Mouse (Mus musculus) limb, embryonic 15.5 days (tissue): Measurements from ENCODE around the gene P4ha2. TPM values are rescaled to one million over a fixed set of nuclear protein-coding genes. Genes with fewer than 3 reads are reported as not detected.

Experiments used
- ATAC-seq: fragments of 200-750 bp; cut with Nextera tagmentation; 2 replicates; pipeline ENCODE4 v1.8.0; 2017; ENCODE audit warnings: low read depth, moderate TSS enrichment; ENCODE audit not compliant: insufficient number of reproducible peaks, low FRiP score, low TSS enrichment
- H3K27ac ChIP-seq: fragments of 300-500 bp; sonication (generic); 2 replicates; pipeline ENCODE4 v1.5.1; 2015; ENCODE audit warnings: moderate library complexity, mild to moderate bottlenecking, inconsistent platforms
- H3K27me3 ChIP-seq: fragments of 300-500 bp; sonication (generic); 2 replicates; pipeline ENCODE4 v1.6.1; 2015; ENCODE audit warnings: inconsistent platforms
- H3K36me3 ChIP-seq: fragments of 300-500 bp; sonication (generic); 2 replicates; pipeline ENCODE4 v1.6.1; 2015; ENCODE audit warnings: inconsistent platforms
- H3K4me1 ChIP-seq: fragments of 300-500 bp; sonication (generic); 2 replicates; pipeline ENCODE4 v1.6.1; 2015; ENCODE audit warnings: inconsistent platforms
- H3K4me2 ChIP-seq: fragments of 300-500 bp; sonication (generic); 2 replicates; pipeline ENCODE4 v1.6.1; 2015; ENCODE audit warnings: mild to moderate bottlenecking, inconsistent platforms
- H3K4me3 ChIP-seq: fragments of 300-500 bp; sonication (generic); 2 replicates; pipeline ENCODE4 v1.5.1; 2015; ENCODE audit warnings: mild to moderate bottlenecking, inconsistent platforms
- H3K9ac ChIP-seq: fragments of 300-500 bp; sonication (generic); 2 replicates; pipeline ENCODE4 v1.6.1; 2015; ENCODE audit warnings: inconsistent platforms
- H3K9me3 ChIP-seq: fragments of 300-500 bp; sonication (generic); 2 replicates; pipeline ENCODE4 v1.6.1; 2016; ENCODE audit warnings: inconsistent platforms
- WGBS: fragments of 180-500 bp; shearing (Covaris S2); methylation state at CpG from one replicate; pipeline ENCODE4 v1.1.7; 2015; 5-methylcytosine and 5-hydroxymethylcytosine counted together
- polyA plus RNA-seq: library from polyadenylated mRNA; unstranded; fragments of >200 nt; fragmentation: Nextera tagmentation; extraction: Ambion mirVana; gene quantifications from 2 replicates; pipeline ENCODE4 v1.2.1, GENCODE M21; 2015

P4ha2 gene
- polyA plus RNA-seq, 1 experiment from 2014 or later: 132 TPM

DNA sequence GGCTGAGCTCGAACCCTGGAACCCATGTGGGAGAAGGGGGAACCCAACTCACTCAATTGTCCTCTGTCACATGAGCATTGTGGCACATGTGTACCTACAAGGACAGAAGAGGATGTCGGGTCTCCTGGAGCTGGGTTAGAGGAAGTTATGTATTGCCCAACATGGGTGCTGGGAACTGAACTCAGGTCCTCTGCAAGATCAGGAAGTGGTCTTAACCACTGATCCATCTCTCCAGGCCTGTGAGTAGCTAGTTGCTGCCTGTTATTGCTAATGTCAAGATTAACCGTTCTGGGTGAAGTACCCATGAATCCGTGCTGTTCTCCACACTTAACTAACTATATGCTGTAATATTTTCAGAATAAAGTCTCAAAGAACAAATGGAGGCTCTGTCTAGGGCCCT is 74.3 kb downstream of the P4ha2 start:
- H3K27ac ChIP-seq: no peak overlapping the region
- 90% methylated on average over 4 of the region's 4 CpGs for WGBS
- H3K36me3 ChIP-seq: no peaks in the 10 kb centered on the region
- no peaks in the 10 kb centered on the region for H3K4me1 ChIP-seq
- no peak overlapping the region for H3K9ac ChIP-seq
- no peak overlapping the region for H3K4me3 ChIP-seq
- H3K27me3 ChIP-seq: no peaks in the 10 kb centered on the region
- no peak for ATAC-seq
- H3K4me2 ChIP-seq: no peak overlapping the region
- no peaks in the 10 kb centered on the region for H3K9me3 ChIP-seq

DNA sequence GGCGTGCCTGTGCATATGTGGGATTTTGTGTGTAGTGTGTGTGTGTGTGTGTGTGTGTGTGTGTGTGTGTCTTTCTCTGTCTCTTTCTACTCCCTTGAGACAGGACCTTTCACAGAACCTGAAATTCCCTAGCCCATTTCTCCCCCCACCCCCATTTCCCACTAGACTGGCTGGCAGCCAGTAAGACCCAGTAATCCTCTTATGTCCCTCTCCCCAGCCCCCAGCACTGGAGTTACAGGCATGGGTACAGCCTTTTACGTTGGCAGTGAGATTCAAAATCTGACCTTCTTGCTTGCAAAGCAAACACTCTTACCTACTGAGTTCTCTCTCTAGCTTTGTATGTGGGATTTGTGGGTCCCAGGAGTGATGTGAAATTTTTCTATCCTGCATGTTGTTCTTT is 75.0 kb downstream of the P4ha2 start:
- Histone ChIP-seq H3K4me1 (no peaks in the 10 kb centered on the region), H3K9ac (no peak overlapping the region), H3K27me3 (no peaks in the 10 kb centered on the region), H3K9me3 (no peaks in the 10 kb centered on the region), H3K36me3 (no peaks in the 10 kb centered on the region), H3K27ac (no peak overlapping the region), H3K4me2 (no peak overlapping the region), H3K4me3 (no peak overlapping the region)
- ATAC-seq: no peak
- 68% methylated on average over 2 of the region's 2 CpGs for WGBS

Other genes starting within 250 kb of the P4ha2 start
- gene Gm12216, start 240.8 kb upstream of the P4ha2 start, polyA plus RNA-seq: 0.37 TPM in 2 replicates
- 7.6 and 8.2 TPM in 2 replicates for gene Slc22a5, start 208.4 kb upstream of the P4ha2 start, polyA plus RNA-seq
- 4.3 and 5.0 TPM in 2 replicates for gene Slc22a21, start 119.8 kb upstream of the P4ha2 start, polyA plus RNA-seq
- 6.9 and 7.9 TPM in 2 replicates for gene Slc22a4, start 72.0 kb upstream of the P4ha2 start, polyA plus RNA-seq
- gene Pdlim4, start 31.1 kb upstream of the P4ha2 start, polyA plus RNA-seq: 125 and 136 TPM in 2 replicates
- not detected in 2 replicates for gene Csf2, start 149.6 kb downstream of the P4ha2 start, polyA plus RNA-seq
- gene Il3, start 167.2 kb downstream of the P4ha2 start, polyA plus RNA-seq: not detected in 2 replicates
- 0.52 and 0.93 TPM in 2 replicates for gene Acsl6, start 203.7 kb downstream of the P4ha2 start, polyA plus RNA-seq